8 mouse cellular contexts compared by ENCODE assay signal in the genomic region with DNA sequence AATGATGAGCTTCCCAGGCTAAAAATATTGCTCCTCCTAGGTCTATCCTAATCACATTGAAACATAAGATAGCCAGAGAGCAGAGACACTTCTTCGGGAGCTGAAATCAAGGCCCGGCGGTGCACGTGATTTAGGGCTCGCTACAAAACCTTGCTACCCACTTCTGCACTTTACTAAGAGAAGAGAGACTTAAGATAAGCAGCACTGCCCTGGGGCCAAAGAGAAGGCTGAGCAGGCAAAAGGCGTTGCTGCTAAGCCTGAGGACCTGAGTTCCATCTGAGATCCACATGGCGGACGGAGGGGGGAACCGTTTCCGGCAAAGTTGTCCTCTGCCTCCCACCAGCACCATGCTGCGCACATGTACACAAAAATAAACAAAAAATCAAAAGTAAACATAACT. TPM values are rescaled to one million over a fixed set of nuclear protein-coding genes. Genes with fewer than 3 reads are reported as not detected.
DNase-seq lines count a peak whose midpoint lies in the region; ATAC-seq and TF ChIP-seq lines count a peak whose summit lies in the region.

No protein-coding gene starts in this region.

- TF ChIP-seq CTCF in thymus, adult 2 months (IDR thresholded peaks at IDR 0.05; ENCODE audit: borderline replicate concordance, control insufficient read depth, extremely low read depth, insufficient read depth, low read length, poor library complexity): no peak

- H3K4me2 ChIP-seq in liver, embryonic 13.5 days: peak overlapping the region; percentile 91

- H3K9me3 ChIP-seq in liver, embryonic 13.5 days (replicated peaks): no peaks in the 10 kb centered on the region

- H3K4me3 ChIP-seq in thymus, adult 2 months (ENCODE audit: control insufficient read depth, insufficient read depth, low read length): peak overlapping the region; percentile 85
- peak overlapping the region; percentile 98 for H3K4me3 ChIP-seq in liver, embryonic 13.5 days (replicated peaks)

- WGBS in thymus, adult 2 months: 16% methylated on average over 11 of the region's 11 CpGs
- WGBS in liver, embryonic 13.5 days (ENCODE audit: insufficient replicate concordance): 6% methylated on average over 11 of the region's 11 CpGs

- DNase-seq in embryo, embryonic 9.5 days (ENCODE audit: extremely low spot score): peak; percentile 11
- no peak for DNase-seq in embryo, embryonic 10 days (ENCODE audit: low spot score)
- peak; percentile 11 for DNase-seq in thymus, adult 2 months
- DNase-seq in thymus, postnatal 10 days (ENCODE audit: low spot score in 2 of 2): no peak
- no peak for DNase-seq in liver, embryonic 13.5 days
- peak; percentile 23 for DNase-seq in yolk sac, embryonic 10.5 days (ENCODE audit: low spot score)
- DNase-seq in right cerebral cortex, postnatal 36 days (ENCODE audit: low spot score in 2 of 2): no peak
- no peak for DNase-seq in cerebellum, adult 11-12 months

- ATAC-seq in liver, embryonic 13.5 days (ENCODE audit: low read depth): no peak

- TF ChIP-seq POLR2A in thymus, adult 2 months (IDR thresholded peaks at IDR 0.05; ENCODE audit: control insufficient read depth, extremely low read depth, insufficient read depth, low read length, poor library complexity): no peak

- peaks cover 11% of the 10 kb centered on the region for H3K4me1 ChIP-seq in thymus, adult 2 months (replicated peaks; ENCODE audit: control insufficient read depth, insufficient read depth, low read length)
- H3K4me1 ChIP-seq in liver, embryonic 13.5 days (replicated peaks): peaks cover 38% of the 10 kb centered on the region

- H3K27ac ChIP-seq in thymus, adult 2 months (ENCODE audit: control insufficient read depth, insufficient read depth, low read length): no peak overlapping the region
- H3K27ac ChIP-seq in liver, embryonic 13.5 days: peak overlapping the region; percentile 60

- H3K9ac ChIP-seq in liver, embryonic 13.5 days: peak overlapping the region; percentile 90

- H3K27me3 ChIP-seq in thymus, adult 2 months (ENCODE audit: control insufficient read depth, insufficient read depth, low read length): no peaks in the 10 kb centered on the region
- H3K27me3 ChIP-seq in liver, embryonic 13.5 days: no peaks in the 10 kb centered on the region

- no peaks in the 10 kb centered on the region for H3K36me3 ChIP-seq in thymus, adult 2 months (ENCODE audit: control insufficient read depth, insufficient read depth, low read length)
- peaks cover 5% of the 10 kb centered on the region for H3K36me3 ChIP-seq in liver, embryonic 13.5 days

RNA-seq across cellular contexts. Expression of a gene that starts 1.1 kb away (rescaled TPM):
- polyA plus RNA-seq in thymus, adult 2 months (2012; rRNA removed): 40.4 and 45.0 TPM in 2 replicates
- polyA plus RNA-seq in liver, embryonic 13.5 days (2015; fragmentation: Nextera tagmentation; extraction: Ambion mirVana): 27.7 and 28.4 TPM in 2 replicates

RNA-seq across cellular contexts. Expression of a gene that starts 5.4 kb away (rescaled TPM):
- polyA plus RNA-seq in thymus, adult 2 months (2012; rRNA removed): 40.2 and 40.3 TPM in 2 replicates
- polyA plus RNA-seq in liver, embryonic 13.5 days (2015; fragmentation: Nextera tagmentation; extraction: Ambion mirVana): 20.7 and 22.7 TPM in 2 replicates

RNA-seq across cellular contexts. Expression of a gene that starts 28.0 kb away (rescaled TPM):
- polyA plus RNA-seq in thymus, adult 2 months (2012; rRNA removed): 0.22 and 0.67 TPM in 2 replicates
- polyA plus RNA-seq in liver, embryonic 13.5 days (2015; fragmentation: Nextera tagmentation; extraction: Ambion mirVana): not detected in 2 replicates

RNA-seq across cellular contexts. Expression of a gene that starts 38.9 kb away (rescaled TPM):
- 14.0 and 17.6 TPM in 2 replicates for polyA plus RNA-seq in thymus, adult 2 months (2012; rRNA removed)
- 20.7 and 24.8 TPM in 2 replicates for polyA plus RNA-seq in liver, embryonic 13.5 days (2015; fragmentation: Nextera tagmentation; extraction: Ambion mirVana)

Comparison
In these comparisons a context has a peak if more than half of its experiments do, and no peak if none do; other contexts are left out.
1. DNase-seq: peak in embryo, embryonic 9.5 days (single experiment), thymus, adult 2 months (single experiment) and yolk sac, embryonic 10.5 days (single experiment); none in embryo, embryonic 10 days (single experiment), thymus, postnatal 10 days (0 of 2), liver, embryonic 13.5 days (single experiment), right cerebral cortex, postnatal 36 days (0 of 2) and cerebellum, adult 11-12 months (single experiment).